Comparison of ENCODE assay signal across 9 mouse cellular contexts in the genomic region with DNA sequence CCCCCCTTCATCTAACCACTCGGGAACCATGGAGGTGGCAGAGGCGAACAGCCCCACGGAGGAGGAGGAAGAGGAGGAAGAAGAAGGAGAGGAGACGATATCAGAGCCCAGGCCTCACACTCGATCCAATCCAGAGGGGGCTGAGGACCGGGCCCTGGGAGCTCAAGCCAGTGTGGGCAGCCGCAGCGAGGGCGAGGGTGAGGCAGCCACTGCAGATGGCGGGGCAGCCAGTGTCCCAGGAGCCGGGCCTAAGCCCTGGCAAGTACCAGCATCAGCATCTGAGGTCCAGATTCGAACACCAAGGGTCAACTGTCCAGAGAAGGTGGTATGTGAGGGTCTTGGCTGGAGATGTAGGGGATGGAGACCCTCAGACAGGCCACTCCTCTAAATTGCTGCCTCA. TPM values are rescaled to one million over a fixed set of nuclear protein-coding genes. Genes with fewer than 3 reads are reported as not detected.
A peak's percentile ranks its signal among the peaks of the same experiment; 100 is the strongest.
DNase-seq lines count a peak whose midpoint lies in the region; ATAC-seq and TF ChIP-seq lines count a peak whose summit lies in the region.
"Had no signal": no experiment of that assay in that cellular context is flagged by ENCODE, and none has a peak within 500 bp of the region (broad histone marks: within the 10 kb centered on the region; RNA-seq: fewer than 3 reads in every experiment).

No protein-coding gene starts in this region.

- H3K36me3 ChIP-seq in heart, embryonic 10.5 days = peaks cover 25% of the 10 kb centered on the region
- peaks cover 12% of the 10 kb centered on the region for H3K36me3 ChIP-seq in ES-Bruce4 (ENCODE audit: control insufficient read depth, insufficient read depth, low read length, poor library complexity, severe bottlenecking)
- no peaks in the 10 kb centered on the region for H3K36me3 ChIP-seq in forebrain, embryonic 16.5 days (ENCODE audit: control insufficient read depth, insufficient read depth)
- peaks cover 2% of the 10 kb centered on the region; the same call in 1 of the 2 replicates for H3K36me3 ChIP-seq in liver, embryonic 14.5 days (replicated peaks; ENCODE audit: control insufficient read depth, insufficient read depth, low read depth)

- ATAC-seq in forebrain, embryonic 16.5 days = no peak
- ATAC-seq in liver, embryonic 14.5 days (ENCODE audit: insufficient read depth) = no peak

- peak overlapping the region; percentile 81 for H3K4me3 ChIP-seq in heart, embryonic 10.5 days
- peak overlapping the region; percentile 90 for H3K4me3 ChIP-seq in ES-Bruce4 (ENCODE audit: low read depth, low read length)
- peak overlapping the region; percentile 55; the same call in 1 of the 2 replicates for H3K4me3 ChIP-seq in forebrain, embryonic 16.5 days (replicated peaks; ENCODE audit: low read length)
- H3K4me3 ChIP-seq in liver, embryonic 14.5 days (ENCODE audit: insufficient read depth in 1 of 2, low read depth in 2 of 2, low read length in 2 of 2) = peak overlapping the region; percentile 68 to 86

- peak overlapping the region; percentile 64 for H3K4me2 ChIP-seq in forebrain, embryonic 16.5 days (ENCODE audit: low read length)
- peak overlapping the region; percentile 87 for H3K4me2 ChIP-seq in liver, embryonic 14.5 days (ENCODE audit: low read depth)

- H3K27ac ChIP-seq in heart, embryonic 10.5 days = no peak overlapping the region
- H3K27ac ChIP-seq in ES-Bruce4 (ENCODE audit: insufficient read depth, low read length) = no peak overlapping the region
- no peak overlapping the region for H3K27ac ChIP-seq in forebrain, embryonic 16.5 days (ENCODE audit: low read length)
- no peak overlapping the region for H3K27ac ChIP-seq in liver, embryonic 14.5 days

- TF ChIP-seq EP300 in ES-Bruce4 (IDR thresholded peaks at IDR 0.05; ENCODE audit: insufficient read depth, low read depth, low read length) = no peak
- no peak for TF ChIP-seq EP300 in liver, embryonic 14.5 days (IDR thresholded peaks at IDR 0.05; ENCODE audit: low read depth)

- peak overlapping the region; percentile 89 for H3K9ac ChIP-seq in ES-Bruce4 (ENCODE audit: low read depth, poor library complexity, severe bottlenecking)
- H3K9ac ChIP-seq in forebrain, embryonic 16.5 days (replicated peaks; ENCODE audit: low read depth, low read length) = no peak overlapping the region
- peak overlapping the region; percentile 56 for H3K9ac ChIP-seq in liver, embryonic 14.5 days (replicated peaks)

- no peak for TF ChIP-seq CTCF in ES-Bruce4 (IDR thresholded peaks at IDR 0.05; ENCODE audit: low read depth, low read length)
- no peak for TF ChIP-seq CTCF in liver, embryonic 14.5 days (IDR thresholded peaks at IDR 0.05; ENCODE audit: low read depth)

- TF ChIP-seq POLR2A in ES-Bruce4 (IDR thresholded peaks at IDR 0.05; ENCODE audit: insufficient read depth, low read length) = no peak

- no peak for DNase-seq in heart, embryonic 10.5 days (ENCODE audit: low spot score)
- DNase-seq in heart, adult 8-10 months (ENCODE audit: low spot score) = no peak
- DNase-seq in liver, embryonic 14.5 days (ENCODE audit: low read depth in 3 of 3, low spot score in 3 of 3) = no peak
- DNase-seq in testis, postnatal 14 days (ENCODE audit: low spot score) = no peak
- DNase-seq in urinary bladder, postnatal 14 days (ENCODE audit: low spot score) = no peak
- DNase-seq in lung, postnatal 36 days = no peak

- H3K27me3 ChIP-seq in heart, embryonic 10.5 days (ENCODE audit: insufficient read depth, poor library complexity, severe bottlenecking) = peaks cover 5% of the 10 kb centered on the region; the same call in 1 of the 2 replicates
- no peaks in the 10 kb centered on the region for H3K27me3 ChIP-seq in ES-Bruce4 (ENCODE audit: control insufficient read depth, insufficient read depth, low read length, poor library complexity, severe bottlenecking)
- H3K27me3 ChIP-seq in forebrain, embryonic 16.5 days (replicated peaks; ENCODE audit: control insufficient read depth, insufficient read depth, low read length) = no peaks in the 10 kb centered on the region
- H3K27me3 ChIP-seq in liver, embryonic 14.5 days (ENCODE audit: control insufficient read depth, insufficient read depth, low read length) = no peaks in the 10 kb centered on the region
- H3K27me3 ChIP-seq: Patski had no signal

- H3K9me3 ChIP-seq in heart, embryonic 10.5 days = no peaks in the 10 kb centered on the region
- no peaks in the 10 kb centered on the region for H3K9me3 ChIP-seq in ES-Bruce4 (replicated peaks; ENCODE audit: control insufficient read depth, insufficient read depth, low read length, poor library complexity, severe bottlenecking)
- no peaks in the 10 kb centered on the region for H3K9me3 ChIP-seq in forebrain, embryonic 16.5 days (ENCODE audit: control insufficient read depth, low read length)
- no peaks in the 10 kb centered on the region for H3K9me3 ChIP-seq in liver, embryonic 14.5 days (ENCODE audit: control insufficient read depth, low read length)

- 82% methylated on average over 12 of the region's 12 CpGs for WGBS in heart, embryonic 10.5 days
- 86% methylated on average over 12 of the region's 12 CpGs for WGBS in forebrain, embryonic 16.5 days
- WGBS in liver, embryonic 14.5 days (ENCODE audit: insufficient replicate concordance) = 69% methylated on average over 12 of the region's 12 CpGs

- peaks cover 29% of the 10 kb centered on the region for H3K4me1 ChIP-seq in heart, embryonic 10.5 days
- no peaks in the 10 kb centered on the region for H3K4me1 ChIP-seq in ES-Bruce4 (ENCODE audit: control insufficient read depth, insufficient read depth, low read length)
- H3K4me1 ChIP-seq in forebrain, embryonic 16.5 days (replicated peaks; ENCODE audit: control insufficient read depth, insufficient read depth, low read length) = peaks cover 11% of the 10 kb centered on the region
- peaks cover 6 to 11% of the 10 kb centered on the region in 2 experiments for H3K4me1 ChIP-seq in liver, embryonic 14.5 days (replicated peaks; ENCODE audit: control insufficient read depth in 2 of 2, insufficient read depth in 2 of 2, low read length in 1 of 2)

RNA-seq across cellular contexts. Expression of gene Babam1, which starts 1.0 kb away (rescaled TPM):
- 101 and 111 TPM in 2 replicates for polyA plus RNA-seq in heart, embryonic 10.5 days (2016; fragmentation: Nextera tagmentation; extraction: Ambion mirVana)
- total RNA-seq in heart, adult 8-10 months (2022) = 10 to 100 TPM; 70.0 to 72.7 (median 71.3) TPM
- 82.0 and 102 TPM in 2 replicates for polyA plus RNA-seq in ES-Bruce4 (2011; ENCODE audit: insufficient read depth, insufficient read length, low read depth, missing spikeins)
- polyA plus RNA-seq in forebrain, embryonic 16.5 days (2015; fragmentation: Nextera tagmentation; extraction: Ambion mirVana) = 103 and 105 TPM in 2 replicates
- polyA plus RNA-seq in liver, embryonic 14.5 days (2012; rRNA removed) = 53.6 and 61.2 TPM in 2 replicates
- polyA plus RNA-seq in liver, embryonic 14.5 days (2014; fragmentation: Nextera tagmentation; extraction: Ambion mirVana) = 50.6 and 52.3 TPM in 2 replicates

RNA-seq across cellular contexts. Expression of gene Ushbp1, which starts 2.1 kb away (rescaled TPM):
- 6.1 and 7.9 TPM in 2 replicates for polyA plus RNA-seq in heart, embryonic 10.5 days (2016; fragmentation: Nextera tagmentation; extraction: Ambion mirVana)
- total RNA-seq in heart, adult 8-10 months (2022) = 10 to 100 TPM; 20.8 to 33.7 (median 22.0) TPM
- polyA plus RNA-seq in ES-Bruce4 (2011; ENCODE audit: insufficient read depth, insufficient read length, low read depth, missing spikeins) = not detected in 2 replicates
- 6.1 and 6.9 TPM in 2 replicates for polyA plus RNA-seq in forebrain, embryonic 16.5 days (2015; fragmentation: Nextera tagmentation; extraction: Ambion mirVana)
- 3.1 and 3.5 TPM in 2 replicates for polyA plus RNA-seq in liver, embryonic 14.5 days (2012; rRNA removed)
- polyA plus RNA-seq in liver, embryonic 14.5 days (2014; fragmentation: Nextera tagmentation; extraction: Ambion mirVana) = 1.5 and 1.9 TPM in 2 replicates

RNA-seq across cellular contexts. Expression of gene Ankle1, which starts 8.1 kb away (rescaled TPM):
- polyA plus RNA-seq in heart, embryonic 10.5 days (2016; fragmentation: Nextera tagmentation; extraction: Ambion mirVana) = 33.8 and 35.9 TPM in 2 replicates
- total RNA-seq in heart, adult 8-10 months (2022) = under 1 TPM in 1 of 4 experiments, not detected in 3; 0.11 TPM
- 10.9 and 11.2 TPM in 2 replicates for polyA plus RNA-seq in ES-Bruce4 (2011; ENCODE audit: insufficient read depth, insufficient read length, low read depth, missing spikeins)
- polyA plus RNA-seq in forebrain, embryonic 16.5 days (2015; fragmentation: Nextera tagmentation; extraction: Ambion mirVana) = 12.3 and 18.9 TPM in 2 replicates
- 52.5 and 58.0 TPM in 2 replicates for polyA plus RNA-seq in liver, embryonic 14.5 days (2012; rRNA removed)
- polyA plus RNA-seq in liver, embryonic 14.5 days (2014; fragmentation: Nextera tagmentation; extraction: Ambion mirVana) = 17.8 and 19.0 TPM in 2 replicates

RNA-seq across cellular contexts. Expression of gene Nr2f6, which starts 15.9 kb away (rescaled TPM):
- polyA plus RNA-seq in heart, embryonic 10.5 days (2016; fragmentation: Nextera tagmentation; extraction: Ambion mirVana) = 48.4 and 79.0 TPM in 2 replicates
- 10 to 100 TPM; 44.3 to 52.2 (median 46.2) TPM for total RNA-seq in heart, adult 8-10 months (2022)
- 23.0 and 23.9 TPM in 2 replicates for polyA plus RNA-seq in ES-Bruce4 (2011; ENCODE audit: insufficient read depth, insufficient read length, low read depth, missing spikeins)
- 11.8 and 13.2 TPM in 2 replicates for polyA plus RNA-seq in forebrain, embryonic 16.5 days (2015; fragmentation: Nextera tagmentation; extraction: Ambion mirVana)
- polyA plus RNA-seq in liver, embryonic 14.5 days (2012; rRNA removed) = 20.8 and 23.4 TPM in 2 replicates
- 19.1 and 22.4 TPM in 2 replicates for polyA plus RNA-seq in liver, embryonic 14.5 days (2014; fragmentation: Nextera tagmentation; extraction: Ambion mirVana)

RNA-seq across cellular contexts. Expression of gene Ocel1, which starts 26.6 kb away (rescaled TPM):
- polyA plus RNA-seq in heart, embryonic 10.5 days (2016; fragmentation: Nextera tagmentation; extraction: Ambion mirVana) = 3.9 and 4.2 TPM in 2 replicates
- total RNA-seq in heart, adult 8-10 months (2022) = 10 to 100 TPM; 11.2 to 15.0 (median 13.9) TPM
- polyA plus RNA-seq in ES-Bruce4 (2011; ENCODE audit: insufficient read depth, insufficient read length, low read depth, missing spikeins) = 1.9 and 3.2 TPM in 2 replicates
- 7.8 and 8.0 TPM in 2 replicates for polyA plus RNA-seq in forebrain, embryonic 16.5 days (2015; fragmentation: Nextera tagmentation; extraction: Ambion mirVana)
- 2.8 and 3.1 TPM in 2 replicates for polyA plus RNA-seq in liver, embryonic 14.5 days (2012; rRNA removed)
- 1.9 and 2.8 TPM in 2 replicates for polyA plus RNA-seq in liver, embryonic 14.5 days (2014; fragmentation: Nextera tagmentation; extraction: Ambion mirVana)
